Mouse (Mus musculus): ENCODE measurements at regions not wholly inside any gene's neighbourhood (a gene's known extent, or its start where the extent isn't known, plus 50 kb on each side); places are given as distances from the start of the nearest gene placed in this dataset.

DNA sequence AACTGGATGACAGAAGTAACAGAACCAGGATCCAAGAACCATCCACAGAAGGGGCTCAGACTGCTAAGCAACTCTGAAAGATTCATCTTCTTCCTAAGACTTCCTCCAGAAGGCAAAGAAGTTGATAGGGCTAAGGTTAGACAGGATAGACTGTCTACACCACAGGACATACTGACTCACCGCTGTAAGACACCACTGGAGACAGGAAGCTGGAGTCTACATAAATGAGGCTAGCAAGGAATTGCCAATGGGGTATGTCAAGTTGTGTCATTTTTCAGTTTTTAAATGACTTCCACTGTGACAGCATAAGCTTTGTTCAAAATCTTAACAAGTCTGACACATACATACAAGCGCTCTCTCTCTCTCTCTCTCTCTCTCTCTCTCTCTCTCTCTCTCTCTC, 645.4 kb upstream of the Gm10131 start:
- no peak for DNase-seq

DNA sequence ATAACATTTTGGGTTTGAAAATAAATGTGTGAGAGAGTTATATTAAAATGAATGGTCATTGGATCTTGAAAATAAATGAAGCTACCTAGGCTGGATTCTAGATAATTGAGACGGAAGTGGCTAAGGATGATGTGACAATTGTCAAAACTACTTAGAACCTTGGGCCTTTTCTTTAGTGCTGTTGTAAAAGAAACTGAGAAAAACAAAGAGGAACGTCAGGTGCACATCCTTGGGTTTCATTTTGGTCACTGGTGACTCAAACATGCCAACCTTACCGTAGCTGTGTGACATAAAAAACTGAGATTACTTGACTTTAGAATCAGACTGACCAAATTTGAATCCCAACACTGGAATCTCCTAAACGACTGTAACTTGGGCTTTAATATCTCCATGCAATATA, 644.6 kb upstream of the Gm10131 start:
- no peak for DNase-seq

DNA sequence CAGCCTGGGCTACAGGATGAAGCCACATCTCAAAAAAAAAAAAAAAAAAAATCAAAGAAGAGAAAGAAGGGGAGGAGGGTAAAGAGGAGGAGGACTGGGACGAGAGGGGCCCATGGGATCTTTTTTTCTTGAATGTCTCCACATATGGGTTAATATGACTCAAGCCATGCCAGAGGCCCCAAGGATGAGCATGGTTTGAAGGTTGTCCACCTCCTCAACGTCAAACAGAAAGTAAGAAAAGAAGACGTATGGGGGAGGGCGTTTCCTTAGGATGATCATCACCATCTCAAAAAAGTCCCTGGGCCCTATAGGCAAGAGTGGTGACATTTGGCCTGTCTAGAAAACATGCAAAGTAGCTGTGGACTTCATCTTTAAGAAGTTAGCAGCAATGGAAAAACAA, 643.9 kb upstream of the Gm10131 start:
- DNase-seq, result no peak

DNA sequence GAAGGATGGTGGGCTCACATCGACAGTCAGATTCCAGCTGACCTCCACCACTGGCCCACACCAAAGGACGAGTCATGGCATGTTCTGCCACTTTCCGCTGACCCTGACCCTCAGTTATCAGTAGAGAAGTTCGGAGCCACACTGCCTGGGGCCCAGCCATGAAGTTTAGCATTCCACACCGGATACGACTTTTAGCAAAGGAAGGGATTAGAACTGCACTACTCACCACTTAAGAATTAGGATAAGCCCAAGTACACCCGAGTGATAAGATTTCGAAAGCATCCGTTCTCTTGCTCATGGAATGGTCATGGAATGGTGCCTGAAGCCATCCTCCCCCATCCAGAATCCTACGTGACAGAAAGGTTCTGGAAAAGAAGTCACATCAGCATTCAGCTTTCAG, 641.5 kb upstream of the Gm10131 start:
- no peak for DNase-seq

DNA sequence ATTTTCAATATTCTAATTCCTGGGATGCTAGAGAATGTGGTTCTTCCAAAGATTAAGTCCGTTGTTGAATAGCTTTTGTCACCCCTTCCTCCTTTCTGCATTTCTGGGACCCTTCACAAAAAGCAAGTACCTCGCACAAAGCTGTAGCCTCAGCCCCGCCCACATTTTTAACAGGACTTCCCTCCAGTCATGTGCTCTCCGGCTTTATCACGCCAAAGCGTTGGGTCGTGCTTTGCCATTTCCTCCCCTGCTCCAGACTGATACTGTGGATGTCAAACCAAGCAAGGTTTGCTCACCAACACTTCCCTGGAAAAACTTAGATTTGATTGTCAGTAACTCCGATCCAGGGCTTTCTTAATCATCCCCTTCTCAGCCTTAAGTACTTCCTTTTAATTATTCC, 637.0 kb upstream of the Gm10131 start:
- DNase-seq, result no peak

DNA sequence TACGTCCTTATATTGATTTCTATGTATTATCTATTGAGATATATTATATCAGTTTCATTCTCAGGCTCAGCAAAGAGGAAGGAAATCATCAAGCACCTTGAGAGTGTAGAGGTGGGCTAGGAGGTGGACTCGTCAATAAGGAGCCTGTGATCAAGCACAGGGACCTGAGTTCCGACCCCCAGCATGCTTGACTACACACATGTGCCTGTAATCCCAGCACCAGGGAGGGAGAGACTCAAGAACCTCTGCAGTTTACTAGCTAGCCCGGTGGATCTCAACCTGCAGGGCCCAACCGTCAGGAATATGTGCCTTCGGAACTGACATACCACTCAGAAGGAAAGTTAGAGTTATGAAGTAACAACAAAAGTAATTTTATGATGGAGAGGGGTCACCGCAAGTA, 634.2 kb upstream of the Gm10131 start:
- DNase-seq, result no peak

DNA sequence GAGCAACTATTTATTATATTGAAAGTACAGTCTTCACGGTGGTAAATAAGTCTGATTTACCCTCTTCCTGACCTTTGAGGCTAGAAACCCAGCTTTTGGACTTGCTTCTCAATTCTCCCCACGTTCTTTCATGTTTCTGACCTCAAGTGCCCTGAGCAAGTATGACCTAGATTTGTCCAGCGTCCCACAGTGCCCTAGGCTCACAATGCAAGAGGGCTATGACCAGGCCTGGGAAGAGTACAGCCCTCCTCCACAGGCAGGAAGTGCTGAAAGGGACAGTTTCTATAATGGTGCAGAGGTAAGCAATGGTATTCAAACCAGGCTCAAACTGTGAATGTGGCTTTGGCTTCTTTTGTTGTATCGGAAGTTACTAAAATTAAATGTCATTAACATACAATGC, 633.1 kb upstream of the Gm10131 start:
- DNase-seq, result no peak

DNA sequence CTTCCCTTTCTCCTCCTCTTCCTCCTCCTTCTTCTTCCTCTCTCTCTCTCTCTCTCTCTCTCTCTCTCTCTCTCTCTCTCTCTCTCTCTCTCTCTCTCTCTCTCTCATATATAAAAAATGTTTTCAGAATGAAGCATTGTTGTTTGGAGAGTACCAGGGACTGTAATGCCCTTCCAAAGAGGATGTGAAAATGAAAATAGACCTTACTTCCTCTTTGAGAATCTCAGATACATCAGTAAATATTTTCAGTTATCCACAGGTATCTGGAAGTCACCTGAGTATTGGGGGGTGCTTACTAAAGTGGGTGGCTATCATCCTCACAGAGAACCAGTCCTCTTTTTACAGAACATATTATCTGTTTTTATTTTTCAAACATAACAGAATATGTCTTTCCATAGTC, 632.6 kb upstream of the Gm10131 start:
- no peak for DNase-seq

DNA sequence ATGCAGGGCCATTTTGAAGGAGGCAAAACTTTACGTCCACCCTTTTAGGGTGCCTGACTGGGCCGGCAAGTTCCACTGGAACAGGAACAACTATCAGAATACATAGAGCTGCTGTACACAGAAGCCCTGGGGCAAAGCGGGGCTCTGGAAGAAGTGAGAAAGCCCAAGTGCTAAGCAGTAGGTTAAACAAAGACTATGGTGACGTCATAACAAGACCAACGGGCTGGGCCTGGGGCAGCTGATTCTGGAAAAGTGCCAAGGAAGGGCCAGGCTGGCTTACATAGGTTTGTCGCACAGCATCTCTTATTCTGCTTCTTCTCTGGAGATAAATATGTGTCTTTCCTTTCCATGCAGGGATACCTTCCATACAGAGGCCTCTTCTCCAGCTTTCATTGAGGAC, 631.6 kb upstream of the Gm10131 start:
- DNase-seq, result no peak

DNA sequence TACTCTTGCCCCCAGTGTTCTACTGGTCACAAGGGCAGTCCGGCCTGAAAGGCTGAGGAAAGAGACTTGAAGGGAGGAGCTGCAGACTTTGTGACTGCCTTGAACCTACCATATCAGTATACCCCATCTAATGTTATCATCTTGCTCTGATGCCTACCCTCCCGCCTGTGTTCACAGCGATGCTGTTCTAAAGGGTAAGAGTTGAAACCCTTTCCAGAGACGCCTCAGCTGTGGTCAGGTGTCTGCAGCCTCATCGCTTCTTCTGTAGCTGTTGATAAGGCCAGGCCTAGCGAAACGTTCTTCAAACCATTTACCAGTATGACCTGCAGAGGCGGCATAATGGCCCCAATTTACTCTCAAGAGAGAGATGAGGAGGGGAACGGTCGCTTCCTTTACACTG, 629.3 kb upstream of the Gm10131 start:
- DNase-seq, result no peak

DNA sequence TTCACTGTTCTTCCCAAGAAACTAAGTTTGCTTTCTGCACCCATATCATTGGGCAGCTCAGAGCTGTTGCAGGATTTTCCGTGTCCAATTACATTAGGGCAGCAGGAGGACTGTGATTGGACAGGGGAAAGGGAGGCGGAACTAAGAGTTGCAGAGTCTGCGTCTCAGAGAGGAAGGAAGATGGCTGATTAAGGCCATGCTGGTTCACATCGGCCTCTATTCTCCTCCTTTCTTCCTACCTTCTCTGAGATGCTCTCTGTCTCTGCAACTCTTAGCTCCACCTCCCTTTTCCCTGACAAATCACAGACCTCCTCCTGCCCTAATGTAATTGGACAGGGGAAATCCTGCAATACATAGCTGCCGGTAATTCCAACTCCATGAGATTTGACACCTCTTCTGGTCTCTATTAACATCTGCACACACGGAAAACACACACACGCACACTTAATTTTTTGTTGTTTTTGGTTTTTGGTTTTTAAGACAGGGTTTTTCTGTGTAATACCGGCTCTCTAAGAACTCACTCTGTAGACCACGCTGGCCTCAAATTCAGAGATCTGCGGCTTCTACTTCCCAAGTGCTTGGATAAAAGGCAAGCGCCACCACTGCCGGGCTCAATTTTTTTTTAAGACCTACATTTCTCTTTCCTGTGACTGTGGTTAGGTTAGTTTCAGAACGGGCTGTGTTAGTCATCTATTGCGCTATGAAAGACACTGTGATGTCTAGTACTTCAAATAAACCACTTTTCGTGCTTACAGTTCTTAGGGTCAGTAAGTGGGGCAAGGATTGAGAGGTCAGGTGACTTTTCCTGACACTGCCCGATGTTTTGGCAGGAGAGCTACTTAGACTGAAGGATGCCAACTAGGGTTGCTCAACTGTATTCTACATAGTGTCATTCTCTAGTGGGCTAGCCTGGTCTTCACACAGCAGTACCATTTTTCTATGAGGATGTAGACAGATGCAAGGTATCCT, 628.6 kb upstream of the Gm10131 start:
- DNase-seq, result no peak

DNA sequence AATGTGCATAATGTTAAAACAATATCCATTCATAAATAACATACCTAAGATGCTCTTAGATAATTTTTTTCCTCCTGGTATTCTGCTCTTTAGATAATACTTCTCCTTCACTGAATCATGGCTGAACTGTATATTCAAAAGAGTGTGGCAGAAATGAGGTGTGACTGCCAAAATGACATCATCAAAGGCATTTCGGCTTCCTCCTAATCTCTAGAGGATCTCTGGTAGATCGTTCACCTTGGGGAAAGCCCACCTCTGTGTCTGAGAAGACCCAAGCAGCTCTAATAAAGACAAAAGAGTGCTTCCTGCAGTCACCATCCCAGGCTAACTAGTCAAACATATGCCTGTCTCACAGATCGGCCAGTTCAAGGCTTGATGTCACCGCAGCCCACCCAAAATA, 624.7 kb upstream of the Gm10131 start:
- DNase-seq, result no peak

DNA sequence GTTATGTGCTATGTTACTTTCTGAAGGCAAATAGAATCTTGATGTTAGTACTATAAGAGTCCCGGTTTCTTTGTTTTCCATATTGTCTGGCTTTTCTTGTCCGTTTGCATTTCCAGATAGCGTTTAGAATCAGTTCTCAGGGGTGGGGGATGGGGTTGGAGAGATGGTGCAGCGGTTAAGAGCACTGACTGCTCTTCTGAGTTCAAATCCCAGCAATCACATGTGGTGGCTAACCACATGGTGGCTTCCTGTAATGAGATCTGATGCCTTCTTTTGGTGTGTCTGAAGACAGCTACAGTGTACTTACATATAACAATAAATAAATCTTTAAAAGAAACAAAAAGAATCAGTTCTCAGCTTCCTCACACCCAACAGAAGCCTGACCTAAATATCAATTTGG, 623.5 kb upstream of the Gm10131 start:
- no peak for DNase-seq

DNA sequence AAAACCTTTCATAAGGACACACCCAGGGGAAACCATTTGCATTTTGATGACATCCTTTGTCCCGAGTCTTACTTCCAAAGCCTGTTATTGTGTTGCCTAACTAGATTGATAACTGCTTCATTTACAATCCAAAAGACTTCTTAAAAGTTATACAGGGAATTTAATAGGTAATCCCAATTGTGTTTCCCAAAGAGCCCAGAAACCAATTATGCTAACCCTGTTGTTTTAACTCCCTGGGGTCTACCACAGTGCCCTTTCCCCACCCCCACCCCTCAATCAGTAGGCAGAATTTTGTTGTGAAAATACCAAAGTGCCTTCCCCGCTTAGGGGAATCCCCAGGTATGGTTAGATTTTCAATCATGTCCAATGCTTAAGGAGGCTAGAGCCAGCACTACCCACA, 621.3 kb upstream of the Gm10131 start:
- DNase-seq, result no peak

DNA sequence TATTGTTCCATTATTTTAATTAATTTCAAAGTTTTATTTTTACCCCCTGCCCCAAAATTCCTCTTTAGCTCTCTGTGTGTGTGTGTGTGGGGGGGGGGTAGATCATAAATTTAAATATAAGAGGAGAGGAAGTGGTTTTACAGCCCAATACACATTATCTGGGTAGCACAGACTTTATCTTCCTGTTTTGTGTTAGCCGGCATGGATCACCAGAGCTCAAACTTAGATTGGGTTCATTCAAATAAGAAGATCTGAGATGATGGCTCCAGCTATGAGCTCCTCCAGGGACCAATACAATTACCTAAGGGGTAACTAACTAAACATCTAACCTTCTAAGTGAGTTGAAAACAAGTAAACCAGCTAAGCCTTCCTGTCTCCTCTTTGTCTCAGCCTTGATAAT, 620.8 kb upstream of the Gm10131 start:
- DNase-seq, result no peak

DNA sequence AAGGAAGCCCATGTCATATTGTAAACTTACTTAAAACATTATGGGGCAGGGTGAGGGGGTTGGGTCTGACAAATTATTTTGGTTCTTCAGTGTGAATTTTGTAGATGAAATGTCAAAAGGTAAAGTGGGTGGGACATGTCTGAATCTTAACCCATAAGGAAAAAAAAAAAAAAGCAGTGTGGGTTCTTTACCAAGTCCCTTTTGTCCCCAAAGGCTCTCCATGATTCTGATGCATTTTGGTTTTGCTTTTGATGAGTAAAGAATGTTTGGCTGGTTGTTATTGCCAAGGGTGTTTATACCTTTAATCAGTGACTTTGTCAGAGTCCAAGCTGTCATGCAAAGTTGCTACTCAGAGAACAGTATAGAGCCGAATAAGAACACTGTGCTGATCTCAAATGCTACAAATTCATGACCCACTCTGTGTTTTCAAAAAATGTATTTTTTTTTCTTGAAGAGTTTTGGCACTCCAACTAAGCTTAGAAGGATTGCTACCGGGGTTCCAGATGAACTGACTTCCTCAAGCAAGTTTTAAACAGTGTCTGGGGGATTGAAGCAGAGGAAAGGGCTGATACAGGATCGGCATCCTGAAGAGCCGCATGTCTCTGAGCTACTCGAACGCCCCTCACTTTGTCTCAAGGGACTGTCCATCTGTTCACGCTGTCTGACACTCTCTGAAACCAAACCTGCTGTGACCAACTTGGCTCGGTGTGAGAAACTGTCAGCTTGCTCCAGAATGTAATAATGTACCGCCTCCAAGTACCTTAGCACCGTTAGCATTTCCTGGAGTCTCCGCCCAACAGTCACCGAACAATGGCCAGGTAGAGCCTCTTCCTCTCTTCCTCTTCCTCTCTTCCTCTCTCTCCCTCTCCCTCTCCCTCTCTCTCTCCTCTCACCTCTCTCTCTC, 619.8 kb upstream of the Gm10131 start:
- no peak for DNase-seq

DNA sequence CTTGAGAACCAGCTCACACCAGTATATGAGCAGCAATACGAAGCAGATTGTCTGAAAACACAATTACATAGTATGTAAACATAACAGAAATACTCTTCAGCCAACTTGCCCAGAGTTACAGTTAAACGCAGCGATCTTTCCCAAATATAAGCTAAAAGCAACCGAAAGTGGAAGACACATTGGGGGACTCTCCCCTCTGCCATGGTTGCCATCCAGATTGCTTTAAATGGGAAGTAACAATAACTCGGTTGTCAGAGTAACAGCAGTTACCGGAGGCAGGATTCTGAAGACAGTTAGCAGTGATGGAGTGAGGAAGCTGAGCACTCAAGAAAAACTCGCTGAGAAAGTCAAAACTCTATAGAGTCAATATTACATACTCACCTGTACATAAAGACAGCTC, 618.0 kb upstream of the Gm10131 start:
- DNase-seq, result no peak

DNA sequence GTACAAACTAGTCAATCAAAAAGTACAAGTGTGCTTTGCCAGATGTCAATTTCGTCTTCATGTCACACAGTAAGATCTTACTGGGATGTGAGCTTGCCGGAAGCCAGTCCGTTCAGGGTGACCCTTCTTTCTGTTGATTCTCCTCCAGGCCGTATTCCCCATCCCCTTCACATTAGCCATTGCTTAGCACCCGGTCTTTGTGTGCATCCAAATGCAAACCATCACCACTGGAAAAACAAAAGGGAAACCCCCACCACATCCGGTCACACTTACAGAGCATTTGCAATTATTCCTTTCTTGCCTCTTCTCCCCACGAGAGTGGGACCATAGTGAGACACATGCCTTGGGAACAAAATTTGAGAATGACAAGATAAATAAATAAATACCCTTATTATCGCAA, 616.2 kb upstream of the Gm10131 start:
- no peak for DNase-seq

DNA sequence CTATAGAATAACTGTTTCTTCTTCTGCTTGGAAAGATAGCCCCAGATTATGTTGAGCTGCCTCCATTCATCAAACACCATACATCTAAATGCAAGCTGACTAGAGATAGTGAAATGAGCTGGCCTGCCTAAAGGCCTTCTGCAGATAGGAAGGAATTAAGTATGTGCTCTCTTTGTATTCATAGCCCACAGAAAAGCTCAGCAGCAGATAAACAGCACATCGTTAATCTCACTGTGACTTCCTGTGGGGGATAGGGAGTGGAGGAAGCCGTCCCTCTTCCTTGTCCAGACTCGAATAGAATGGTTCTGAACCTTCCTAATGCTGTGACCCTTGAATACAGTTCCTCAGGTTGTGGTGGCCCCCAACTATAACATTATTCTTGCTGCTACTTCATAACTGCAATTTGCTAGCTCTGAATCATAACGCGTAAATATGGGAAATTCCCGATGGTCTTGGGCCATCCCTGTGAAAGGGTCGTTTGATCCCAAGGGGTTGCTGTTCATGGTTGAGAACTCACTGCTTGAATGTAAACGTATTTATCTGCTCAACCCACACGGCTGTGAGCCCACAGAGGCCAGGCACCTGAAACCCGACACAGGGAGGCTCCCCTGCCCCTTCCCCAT, 614.7 kb upstream of the Gm10131 start:
- no peak for DNase-seq

DNA sequence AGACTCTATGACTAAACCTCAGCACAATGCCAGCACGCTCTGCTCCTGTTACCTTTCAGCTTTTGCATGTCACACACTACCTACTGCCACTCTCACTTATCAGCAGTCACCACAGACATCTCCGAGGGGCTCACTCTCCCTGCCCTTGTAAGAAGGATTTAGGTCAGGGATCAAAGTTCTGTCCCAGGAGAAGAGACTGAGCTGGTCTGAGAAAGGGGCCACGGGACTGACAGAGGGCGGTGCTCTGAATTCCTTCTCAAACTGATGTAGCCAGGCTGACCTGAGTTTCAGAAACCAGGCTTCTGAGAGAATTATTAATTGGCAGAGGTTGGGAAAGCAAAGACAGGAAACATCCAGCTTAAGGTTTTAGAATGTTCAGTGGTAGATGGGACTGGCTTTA, 614.0 kb upstream of the Gm10131 start:
- no peak for DNase-seq

DNA sequence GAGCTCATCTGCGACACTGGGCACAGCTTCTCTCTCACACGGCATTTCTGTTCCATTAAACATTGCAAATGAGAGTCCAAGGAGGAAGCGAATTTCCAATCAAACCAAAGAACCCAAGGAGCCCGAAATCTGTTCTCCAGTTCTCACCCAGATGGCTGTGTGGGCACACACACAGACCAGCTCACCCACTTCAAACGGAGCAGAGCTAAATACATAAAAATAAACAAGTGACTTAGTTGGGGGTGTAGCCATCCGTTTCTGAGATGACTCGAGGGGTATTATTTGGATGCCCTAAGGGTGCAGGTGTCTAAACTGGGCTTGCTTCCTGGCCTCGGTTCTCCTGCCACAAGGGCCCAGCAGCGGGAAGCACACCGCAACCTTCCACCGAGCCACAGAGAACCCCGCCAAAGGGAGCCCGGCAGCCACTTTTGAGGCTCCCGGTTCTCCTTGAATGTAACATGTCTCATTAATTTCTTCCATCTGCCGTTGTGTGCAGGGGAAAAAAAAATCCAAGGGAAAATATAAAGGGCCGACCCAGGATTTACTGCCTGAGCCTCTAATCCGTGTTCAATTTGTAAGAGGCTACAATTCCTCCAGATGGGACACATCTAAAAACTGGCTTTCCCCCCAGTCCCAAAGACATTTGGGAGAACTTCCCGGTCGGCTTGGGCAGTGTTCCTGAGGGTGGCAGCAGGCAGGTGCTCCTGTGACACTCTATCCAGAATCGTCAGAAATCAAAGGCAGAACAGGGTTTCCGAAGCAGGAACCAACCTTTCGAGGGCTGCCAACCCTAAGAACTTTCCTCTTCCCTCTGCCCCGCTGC, 598.6 kb upstream of the Gm10131 start:
- DNase-seq, result no peak

DNA sequence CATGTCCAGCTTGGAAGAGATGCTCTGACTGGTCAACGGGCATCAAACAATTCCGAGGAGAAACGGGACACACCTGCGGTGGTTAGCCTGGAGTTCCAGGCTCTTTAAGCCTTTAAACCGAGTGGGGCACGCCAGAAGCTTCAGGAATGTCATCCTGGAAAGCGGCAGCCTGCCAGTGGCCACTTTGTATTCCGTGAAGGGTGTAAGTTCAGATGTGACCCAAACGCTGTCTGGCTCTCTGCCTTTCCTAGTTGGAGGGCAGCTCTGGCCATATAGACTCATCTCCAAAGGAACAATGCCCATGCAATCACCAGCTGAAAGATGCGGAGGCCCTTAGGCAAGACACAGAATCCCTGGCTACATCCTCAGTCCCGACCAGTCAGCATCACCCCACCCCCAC, 597.8 kb upstream of the Gm10131 start:
- DNase-seq, result no peak
